Mouse (Mus musculus) bone marrow macrophage, adult 2 months (primary cell): ENCODE measurements at regions not wholly inside any gene's neighbourhood (a gene's known extent, or its start where the extent isn't known, plus 50 kb on each side); places are given as distances from the start of the nearest gene placed in this dataset.

Source experiments
- CTCF ChIP-seq: IDR thresholded peaks from 2 replicates; pipeline ENCODE4 v1.5.1; 2012; ENCODE audit warnings: low read depth, mild to moderate bottlenecking, low read length, moderate library complexity
- POLR2A ChIP-seq: IDR thresholded peaks from 2 replicates; pipeline ENCODE4 v1.6.1; 2012; ENCODE audit warnings: mild to moderate bottlenecking, low read depth, low read length, borderline replicate concordance

DNA sequence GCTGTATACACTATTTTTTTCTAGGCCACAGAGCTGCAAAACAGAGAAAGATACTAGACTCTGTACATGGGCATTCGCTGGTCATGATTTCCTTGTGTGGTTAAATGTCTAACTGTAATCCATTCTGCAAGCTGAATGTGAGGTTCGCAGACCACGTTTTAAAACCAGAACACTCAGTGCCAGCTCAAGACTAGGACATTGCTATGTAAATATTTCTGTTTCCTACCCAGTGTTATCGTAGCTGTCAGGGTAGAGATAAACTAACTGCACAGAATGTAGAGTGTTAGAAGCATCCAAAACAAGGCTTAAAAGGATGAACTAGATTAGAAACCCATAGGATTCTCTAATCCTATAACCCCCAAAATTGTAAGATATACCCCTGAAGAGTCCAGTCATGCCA, 494.1 kb upstream of the Map3k7 start:
- no peak for TF ChIP-seq CTCF
- no peak for TF ChIP-seq POLR2A
